9 mouse cellular contexts compared by ENCODE assay signal in the genomic region with DNA sequence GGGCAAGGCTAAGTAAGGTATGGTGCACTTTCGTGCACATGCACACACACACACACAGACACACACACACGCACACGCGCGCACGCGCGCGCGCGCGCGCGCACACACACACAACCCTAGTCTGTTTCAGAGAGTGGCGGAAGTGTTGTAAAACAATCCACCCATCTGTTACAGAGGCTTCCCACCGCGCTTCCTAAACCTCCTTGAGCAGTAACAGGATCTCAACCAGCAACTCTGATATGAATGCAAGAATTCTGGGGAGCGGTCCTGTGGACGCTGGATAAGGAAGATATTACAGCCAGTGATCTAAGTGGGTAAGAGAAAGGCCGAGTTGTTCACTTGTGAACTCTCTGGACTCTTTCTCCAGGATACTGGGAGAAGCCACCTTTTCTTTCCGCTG. TPM values are rescaled to one million over a fixed set of nuclear protein-coding genes. Genes with fewer than 3 reads are reported as not detected.
DNase-seq lines count a peak whose midpoint lies in the region; ATAC-seq and TF ChIP-seq lines count a peak whose summit lies in the region.
"Had no signal": no experiment of that assay in that cellular context is flagged by ENCODE, and none has a peak within 500 bp of the region (broad histone marks: within the 10 kb centered on the region; RNA-seq: fewer than 3 reads in every experiment).

TSS of gene Dach2 (plus strand) at position 107 of the 400 bp plus-strand sequence.

- ATAC-seq in hindbrain, embryonic 14.5 days (ENCODE audit: low FRiP score): peak; percentile 58
- peak; percentile 51 for ATAC-seq in megakaryocyte, adult 5-6 weeks (ENCODE audit: poor library complexity, severe bottlenecking)

- H3K27me3 ChIP-seq in spleen, adult 2 months (ENCODE audit: control insufficient read depth, insufficient read depth, low read length): peaks cover 2% of the 10 kb centered on the region; the same call in 1 of the 2 replicates
- no peaks in the 10 kb centered on the region for H3K27me3 ChIP-seq in hindbrain, embryonic 14.5 days (ENCODE audit: control insufficient read depth, insufficient read depth, low read length)

- WGBS in spleen, adult 2 months: 31% methylated on average over 21 of the region's 21 CpGs
- 31% methylated on average over 21 of the region's 21 CpGs for WGBS in hindbrain, embryonic 14.5 days

- TF ChIP-seq CTCF in spleen, adult 2 months (IDR thresholded peaks at IDR 0.05; ENCODE audit: extremely low read depth, insufficient read depth, insufficient read length, insufficient replicate concordance): no peak

- no peaks in the 10 kb centered on the region for H3K36me3 ChIP-seq in spleen, adult 2 months (ENCODE audit: control insufficient read depth, insufficient read depth, low read length)
- no peaks in the 10 kb centered on the region for H3K36me3 ChIP-seq in hindbrain, embryonic 14.5 days (replicated peaks; ENCODE audit: control insufficient read depth, insufficient read depth)

- peak within 1 kb of the TSS; percentile 67 for H3K4me2 ChIP-seq in hindbrain, embryonic 14.5 days (replicated peaks)

- no peak within 1 kb of the TSS for H3K27ac ChIP-seq in spleen, adult 2 months (ENCODE audit: insufficient read depth, low read length)
- H3K27ac ChIP-seq in hindbrain, embryonic 14.5 days: peak within 1 kb of the TSS; percentile 26; the same call in 1 of the 2 replicates

- H3K9ac ChIP-seq in hindbrain, embryonic 14.5 days: peak within 1 kb of the TSS; percentile 56

- DNase-seq in cerebellum, postnatal 25 days: peak; percentile 9 to 25
- no peak for DNase-seq in cerebellum, adult 11-12 months
- no peak for DNase-seq in spleen, adult 2 months (ENCODE audit: low read depth in 1 of 2, low spot score in 2 of 2)
- DNase-seq in spleen, postnatal 14 days (ENCODE audit: low spot score in 2 of 2): no peak
- DNase-seq in hindbrain, embryonic 14.5 days (ENCODE audit: low spot score): peak; percentile 32
- DNase-seq in thymus, postnatal 0 days (ENCODE audit: low spot score): peak; percentile 32
- no peak for DNase-seq in spleen, adult 12 weeks (ENCODE audit: low spot score)

- H3K9me3 ChIP-seq in hindbrain, embryonic 14.5 days (ENCODE audit: control insufficient read depth, low read length): no peaks in the 10 kb centered on the region

- no peak for TF ChIP-seq POLR2A in spleen, adult 2 months (IDR thresholded peaks at IDR 0.05; ENCODE audit: low read depth, low read length)

- peak within 1 kb of the TSS; percentile 57 for H3K4me3 ChIP-seq in spleen, adult 2 months (ENCODE audit: extremely low read depth, insufficient read depth, insufficient read length)
- peak within 1 kb of the TSS; percentile 48 for H3K4me3 ChIP-seq in hindbrain, embryonic 14.5 days (replicated peaks; ENCODE audit: low read length)

- no peaks in the 10 kb centered on the region; the same call in 1 of the 2 replicates for H3K4me1 ChIP-seq in spleen, adult 2 months (ENCODE audit: control insufficient read depth, insufficient read depth, insufficient read length)
- H3K4me1 ChIP-seq in hindbrain, embryonic 14.5 days (replicated peaks; ENCODE audit: control insufficient read depth, insufficient read depth, low read length): no peaks in the 10 kb centered on the region

RNA-seq across cellular contexts. Expression of gene Dach2, which starts in this region (rescaled TPM):
- polyA plus RNA-seq in spleen, adult 2 months (2012; rRNA removed): 0.04 TPM in 1 of 2 replicates, not detected in the other
- 11.9 and 13.2 TPM in 2 replicates for polyA plus RNA-seq in hindbrain, embryonic 14.5 days (2014; fragmentation: Nextera tagmentation; extraction: Ambion mirVana)
- total RNA-seq in megakaryocyte, adult 5-6 weeks (2015): 0.41 TPM in 1 of 2 replicates, not detected in the other
- not detected in 2 replicates for total RNA-seq in megakaryocyte, adult 5-6 weeks (2017)
- polyA plus RNA-seq in thymus, postnatal 0 days (2015; fragmentation: Nextera tagmentation; extraction: Ambion mirVana): 1.5 and 1.8 TPM in 2 replicates
- polyA plus RNA-seq: C2C12 had no signal

Comparison
In these comparisons a context has a peak if more than half of its experiments do, and no peak if none do; other contexts are left out.
1. DNase-seq: peak in cerebellum, postnatal 25 days (2 of 2), hindbrain, embryonic 14.5 days (single experiment) and thymus, postnatal 0 days (single experiment); none in cerebellum, adult 11-12 months (single experiment), spleen, adult 2 months (0 of 2), spleen, postnatal 14 days (0 of 2) and spleen, adult 12 weeks (single experiment).
2. Peak in ATAC-seq in megakaryocyte, adult 5-6 weeks; RNA of the gene not detected or under 1 TPM.